Mouse (Mus musculus): ENCODE data around the gene Cpeb3. TPM values are rescaled to one million over a fixed set of nuclear protein-coding genes. Genes with fewer than 3 reads are reported as not detected.

Gene Cpeb3
- polyA plus RNA-seq, 1 experiment from 2014 or later, result 13.3 TPM

DNA sequence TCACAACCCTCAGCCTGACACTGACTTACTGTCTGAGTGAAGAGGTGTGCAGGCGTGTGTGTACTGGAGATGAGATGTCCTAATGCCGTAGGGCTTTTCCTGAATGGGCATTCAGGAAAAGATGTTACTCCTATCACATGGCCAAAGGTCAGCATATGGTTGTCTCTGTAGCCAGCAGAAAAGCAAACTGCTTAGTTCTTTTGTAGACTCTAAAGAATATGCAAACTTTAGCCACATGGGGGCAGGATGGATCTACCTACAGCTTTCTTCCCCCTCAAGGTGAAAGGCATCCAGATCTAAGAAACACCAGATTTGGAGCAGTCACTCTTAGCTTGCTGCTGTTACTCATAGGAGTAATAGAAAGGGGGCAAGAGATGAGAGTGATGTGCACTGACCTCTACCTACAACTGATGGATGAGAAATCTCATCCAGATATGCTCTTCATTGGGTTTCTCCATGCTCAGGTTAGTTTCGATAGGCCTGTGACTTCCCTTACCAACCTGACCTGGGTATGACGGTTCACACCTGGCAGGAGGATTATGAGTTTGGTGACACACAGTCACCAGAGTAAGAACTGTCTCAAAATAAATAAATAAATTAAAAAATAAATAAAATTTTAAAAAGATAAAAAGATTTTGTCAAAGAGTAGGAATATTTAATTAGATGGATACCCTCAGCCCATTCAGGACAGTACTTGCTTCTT is 157.6 kb downstream of the Cpeb3 start:
- peak; percentile 46; the same call in 1 of the 2 replicates for ATAC-seq (ENCODE audit: low read depth)

GRCm38 (mm10) chr19:37048507-37048906 is 159.9 kb downstream of the Cpeb3 start:
- WGBS, result 93% methylated on average over 6 of the region's 6 CpGs

More for the DNA sequence above, 157.6 kb downstream of the Cpeb3 start:
- H3K36me3 ChIP-seq (ENCODE audit: control insufficient read depth, insufficient read depth, low read length), result no peaks in the 10 kb centered on the region
- no peak overlapping the region for H3K4me2 ChIP-seq (ENCODE audit: low read depth, low read length)
- 63% methylated on average over 4 of the region's 4 CpGs for WGBS
- no peaks in the 10 kb centered on the region for H3K27me3 ChIP-seq (ENCODE audit: control insufficient read depth, insufficient read depth, low read length)
- H3K27ac ChIP-seq (ENCODE audit: low read depth, low read length), result no peak overlapping the region
- H3K9ac ChIP-seq (replicated peaks; ENCODE audit: low read depth, low read length), result no peak overlapping the region
- H3K4me1 ChIP-seq (ENCODE audit: control insufficient read depth, insufficient read depth, low read length), result no peaks in the 10 kb centered on the region
- no peak overlapping the region for H3K4me3 ChIP-seq (ENCODE audit: low read depth, low read length)
- H3K9me3 ChIP-seq (ENCODE audit: control insufficient read depth, low read length), result no peaks in the 10 kb centered on the region

DNA sequence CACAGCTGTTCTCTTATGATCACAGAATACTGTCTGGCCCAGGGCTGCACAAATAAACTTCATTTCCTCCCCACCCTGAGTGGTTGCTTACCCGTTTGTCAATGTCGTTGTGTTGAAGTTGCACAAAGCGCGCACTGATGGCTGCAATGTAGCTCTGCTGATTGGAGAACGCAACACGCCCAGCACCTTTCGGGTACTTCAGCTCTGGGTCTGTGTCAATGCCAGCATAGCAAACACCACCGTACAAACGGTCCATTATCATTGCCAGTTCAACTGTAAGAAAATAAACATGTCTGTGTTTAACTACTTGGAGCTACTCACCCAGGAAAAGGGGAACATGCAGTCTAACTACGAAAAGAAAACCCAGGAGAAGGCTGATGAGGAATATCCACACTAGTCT is 164.0 kb downstream of the Cpeb3 start:
- Histone ChIP-seq H3K4me1 (ENCODE audit: control insufficient read depth, insufficient read depth, low read length) (no peaks in the 10 kb centered on the region), H3K4me3 (ENCODE audit: low read depth, low read length) (no peak overlapping the region), H3K9me3 (ENCODE audit: control insufficient read depth, low read length) (no peaks in the 10 kb centered on the region), H3K9ac (replicated peaks; ENCODE audit: low read depth, low read length) (no peak overlapping the region), H3K36me3 (ENCODE audit: control insufficient read depth, insufficient read depth, low read length) (0 out of 2 replicates have a peak, but pooled peaks cover 6% of the 10 kb centered on the region), H3K27me3 (ENCODE audit: control insufficient read depth, insufficient read depth, low read length) (no peaks in the 10 kb centered on the region), H3K4me2 (ENCODE audit: low read depth, low read length) (no peak overlapping the region), H3K27ac (ENCODE audit: low read depth, low read length) (no peak overlapping the region)
- WGBS, result 78% methylated on average over 10 of the region's 10 CpGs
- no peak for ATAC-seq (ENCODE audit: low read depth)

More at GRCm38 (mm10) chr19:37048507-37048906, 159.9 kb downstream of the Cpeb3 start:
- no peak overlapping the region for H3K9ac ChIP-seq (replicated peaks; ENCODE audit: low read depth, low read length)
- H3K36me3 ChIP-seq (ENCODE audit: control insufficient read depth, insufficient read depth, low read length), result 0 out of 2 replicates have a peak, but pooled peaks cover 6% of the 10 kb centered on the region
- H3K27ac ChIP-seq (ENCODE audit: low read depth, low read length), result no peak overlapping the region
- H3K4me2 ChIP-seq (ENCODE audit: low read depth, low read length), result no peak overlapping the region
- H3K4me3 ChIP-seq (ENCODE audit: low read depth, low read length), result no peak overlapping the region
- no peaks in the 10 kb centered on the region for H3K9me3 ChIP-seq (ENCODE audit: control insufficient read depth, low read length)
- H3K27me3 ChIP-seq (ENCODE audit: control insufficient read depth, insufficient read depth, low read length), result no peaks in the 10 kb centered on the region
- no peaks in the 10 kb centered on the region for H3K4me1 ChIP-seq (ENCODE audit: control insufficient read depth, insufficient read depth, low read length)
- no peak for ATAC-seq (ENCODE audit: low read depth)

GRCm38 (mm10) chr19:37040906-37041305 is 167.5 kb downstream of the Cpeb3 start:
- Histone ChIP-seq H3K4me2 (ENCODE audit: low read depth, low read length) (no peak overlapping the region), H3K9me3 (ENCODE audit: control insufficient read depth, low read length) (no peaks in the 10 kb centered on the region)

DNA sequence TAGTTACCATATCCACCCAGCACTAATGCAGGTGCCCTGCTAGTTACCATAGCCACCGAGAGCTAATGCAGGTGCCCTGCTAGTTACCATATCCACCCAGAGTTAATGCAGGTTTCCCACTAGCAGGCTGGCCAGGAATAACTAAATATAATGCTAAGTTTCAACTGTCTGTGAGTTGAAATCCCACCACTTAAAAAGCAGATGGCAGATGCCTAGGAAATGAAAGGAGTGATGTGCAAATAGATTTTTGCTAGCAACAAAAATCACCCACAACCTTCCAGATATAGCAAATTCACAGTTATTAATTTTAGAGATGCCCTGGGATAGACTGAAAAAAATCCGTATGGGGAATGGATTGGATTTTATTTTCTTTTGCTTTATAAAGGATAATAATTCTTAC is 176.0 kb downstream of the Cpeb3 start:
- Histone ChIP-seq H3K27ac (ENCODE audit: low read depth, low read length) (no peak overlapping the region), H3K4me1 (ENCODE audit: control insufficient read depth, insufficient read depth, low read length) (no peaks in the 10 kb centered on the region), H3K4me3 (ENCODE audit: low read depth, low read length) (no peak overlapping the region), H3K4me2 (ENCODE audit: low read depth, low read length) (no peak overlapping the region), H3K9ac (replicated peaks; ENCODE audit: low read depth, low read length) (no peak overlapping the region), H3K27me3 (ENCODE audit: control insufficient read depth, insufficient read depth, low read length) (no peaks in the 10 kb centered on the region), H3K9me3 (ENCODE audit: control insufficient read depth, low read length) (no peaks in the 10 kb centered on the region), H3K36me3 (ENCODE audit: control insufficient read depth, insufficient read depth, low read length) (no peaks in the 10 kb centered on the region)
- 90% methylated on average over 2 of the region's 2 CpGs for WGBS
- ATAC-seq (ENCODE audit: low read depth), result no peak

More at GRCm38 (mm10) chr19:37040906-37041305, 167.5 kb downstream of the Cpeb3 start:
- H3K36me3 ChIP-seq (ENCODE audit: control insufficient read depth, insufficient read depth, low read length), result 0 out of 2 replicates have a peak, but pooled peaks cover 6% of the 10 kb centered on the region
- no peaks in the 10 kb centered on the region for H3K27me3 ChIP-seq (ENCODE audit: control insufficient read depth, insufficient read depth, low read length)
- no peak overlapping the region for H3K9ac ChIP-seq (replicated peaks; ENCODE audit: low read depth, low read length)
- ATAC-seq (ENCODE audit: low read depth), result no peak
- H3K4me3 ChIP-seq (ENCODE audit: low read depth, low read length), result no peak overlapping the region
- H3K27ac ChIP-seq (ENCODE audit: low read depth, low read length), result no peak overlapping the region
- no peaks in the 10 kb centered on the region for H3K4me1 ChIP-seq (ENCODE audit: control insufficient read depth, insufficient read depth, low read length)

DNA sequence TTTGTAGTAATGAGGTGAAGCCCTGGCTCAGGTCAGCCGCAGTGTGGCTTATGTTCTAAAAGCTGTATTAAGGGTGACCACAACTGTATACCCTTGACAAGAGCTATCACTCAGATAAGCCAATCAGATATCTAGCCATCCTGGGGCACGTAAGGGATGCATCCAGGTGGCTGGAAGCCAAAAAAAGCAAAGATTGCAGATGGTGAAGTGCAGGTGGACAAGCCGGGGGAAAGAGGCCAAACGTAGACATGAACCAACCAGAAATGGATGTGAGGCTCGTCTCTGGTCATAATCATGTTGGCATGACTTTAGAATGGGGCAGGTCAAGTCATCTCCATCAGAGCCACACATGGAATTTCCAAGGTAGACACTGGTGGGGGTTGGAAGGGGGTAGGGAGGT is 177.0 kb downstream of the Cpeb3 start:
- H3K36me3 ChIP-seq (ENCODE audit: control insufficient read depth, insufficient read depth, low read length), result no peaks in the 10 kb centered on the region
- H3K27ac ChIP-seq (ENCODE audit: low read depth, low read length), result no peak overlapping the region
- no peaks in the 10 kb centered on the region for H3K4me1 ChIP-seq (ENCODE audit: control insufficient read depth, insufficient read depth, low read length)
- H3K9me3 ChIP-seq (ENCODE audit: control insufficient read depth, low read length), result no peaks in the 10 kb centered on the region
- no peak overlapping the region for H3K4me2 ChIP-seq (ENCODE audit: low read depth, low read length)
- H3K4me3 ChIP-seq (ENCODE audit: low read depth, low read length), result no peak overlapping the region
- ATAC-seq (ENCODE audit: low read depth), result no peak
- H3K27me3 ChIP-seq (ENCODE audit: control insufficient read depth, insufficient read depth, low read length), result no peaks in the 10 kb centered on the region
- no peak overlapping the region for H3K9ac ChIP-seq (replicated peaks; ENCODE audit: low read depth, low read length)
- WGBS, result 89% methylated on average over 5 of the region's 5 CpGs

DNA sequence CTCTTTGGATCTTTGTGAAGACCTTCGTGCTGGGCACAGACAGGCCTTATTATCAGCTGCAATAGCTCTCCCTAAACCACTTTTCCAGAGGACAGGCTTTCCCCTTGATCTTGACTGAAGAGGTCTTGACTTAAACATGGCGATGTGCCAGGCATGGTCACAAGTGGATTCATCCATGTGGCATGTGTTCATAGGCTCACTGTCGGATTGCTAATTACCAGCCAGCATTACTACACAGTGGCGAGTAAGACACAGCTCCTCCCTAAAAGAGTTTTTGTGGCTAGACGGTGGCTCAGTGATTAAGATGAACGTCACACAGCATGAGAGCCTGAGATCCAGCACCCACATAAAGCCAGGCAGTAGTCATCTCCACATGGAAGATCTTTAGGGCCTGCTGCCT is 178.6 kb downstream of the Cpeb3 start:
- no peaks in the 10 kb centered on the region for H3K36me3 ChIP-seq (ENCODE audit: control insufficient read depth, insufficient read depth, low read length)
- H3K4me3 ChIP-seq (ENCODE audit: low read depth, low read length), result no peak overlapping the region
- ATAC-seq (ENCODE audit: low read depth), result no peak
- H3K27me3 ChIP-seq (ENCODE audit: control insufficient read depth, insufficient read depth, low read length), result no peaks in the 10 kb centered on the region
- no peaks in the 10 kb centered on the region for H3K9me3 ChIP-seq (ENCODE audit: control insufficient read depth, low read length)
- no peaks in the 10 kb centered on the region for H3K4me1 ChIP-seq (ENCODE audit: control insufficient read depth, insufficient read depth, low read length)
- WGBS, result 74% methylated on average over 6 of the region's 6 CpGs
- no peak overlapping the region for H3K9ac ChIP-seq (replicated peaks; ENCODE audit: low read depth, low read length)
- no peak overlapping the region for H3K27ac ChIP-seq (ENCODE audit: low read depth, low read length)
- no peak overlapping the region for H3K4me2 ChIP-seq (ENCODE audit: low read depth, low read length)

- Histone ChIP-seq H3K27ac (ENCODE audit: low read depth, low read length) (no peak overlapping the region), H3K9me3 (ENCODE audit: control insufficient read depth, low read length) (no peaks in the 10 kb centered on the region), H3K4me1 (ENCODE audit: control insufficient read depth, insufficient read depth, low read length) (no peaks in the 10 kb centered on the region), H3K27me3 (ENCODE audit: control insufficient read depth, insufficient read depth, low read length) (no peaks in the 10 kb centered on the region), H3K9ac (replicated peaks; ENCODE audit: low read depth, low read length) (no peak overlapping the region), H3K36me3 (ENCODE audit: control insufficient read depth, insufficient read depth, low read length) (no peaks in the 10 kb centered on the region), H3K4me3 (ENCODE audit: low read depth, low read length) (no peak overlapping the region), H3K4me2 (ENCODE audit: low read depth, low read length) (no peak overlapping the region)
- ATAC-seq (ENCODE audit: low read depth), result no peak
- 79% methylated on average over 11 of the region's 11 CpGs for WGBS
Observed at GRCm38 (mm10) chr19:37026408-37026807, 182.0 kb downstream of the Cpeb3 start.

DNA sequence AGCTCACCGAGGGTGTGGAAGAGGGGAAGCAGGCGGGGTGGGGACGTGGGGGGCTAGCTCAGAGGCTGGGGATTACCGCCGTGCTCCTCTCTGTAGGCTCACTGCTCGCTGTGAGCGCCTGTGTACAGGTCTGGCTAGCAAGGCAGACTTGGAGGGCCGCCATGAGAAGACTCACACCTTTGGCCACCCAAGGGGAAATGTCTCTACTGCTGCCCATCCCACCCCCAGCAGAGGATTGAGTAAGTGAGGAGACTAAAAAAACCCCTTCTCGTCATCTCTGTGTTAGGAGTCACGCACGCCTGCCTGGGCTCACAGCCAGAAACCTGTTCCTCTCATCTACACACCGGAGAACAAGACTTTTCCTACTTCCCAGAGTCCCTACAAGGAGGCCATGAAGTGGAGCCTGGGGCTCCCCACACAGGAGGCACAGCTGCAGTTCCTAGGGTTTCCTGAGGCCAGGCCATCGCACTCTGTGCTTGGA is 182.5 kb downstream of the Cpeb3 start:
- no peaks in the 10 kb centered on the region for H3K27me3 ChIP-seq (ENCODE audit: control insufficient read depth, insufficient read depth, low read length)
- H3K4me1 ChIP-seq (ENCODE audit: control insufficient read depth, insufficient read depth, low read length), result no peaks in the 10 kb centered on the region
- H3K4me3 ChIP-seq (ENCODE audit: low read depth, low read length), result no peak overlapping the region
- no peak overlapping the region for H3K9ac ChIP-seq (replicated peaks; ENCODE audit: low read depth, low read length)
- H3K36me3 ChIP-seq (ENCODE audit: control insufficient read depth, insufficient read depth, low read length), result no peaks in the 10 kb centered on the region
- no peaks in the 10 kb centered on the region for H3K9me3 ChIP-seq (ENCODE audit: control insufficient read depth, low read length)
- ATAC-seq (ENCODE audit: low read depth), result no peak
- 80% methylated on average over 13 of the region's 13 CpGs for WGBS
- no peak overlapping the region for H3K4me2 ChIP-seq (ENCODE audit: low read depth, low read length)
- H3K27ac ChIP-seq (ENCODE audit: low read depth, low read length), result no peak overlapping the region
